Mouse (Mus musculus): ENCODE results near the gene Golga4. TPM values are rescaled to one million over a fixed set of nuclear protein-coding genes. Genes with fewer than 3 reads are reported as not detected.
"Not testable (repeated sequence)": the region's sequence is repeated elsewhere in the genome, so short reads cannot be mapped to it uniquely, and the experiment has no call there.

The Golga4 gene
- polyA plus RNA-seq, 1 experiment from 2014 or later = 52.5 TPM

DNA sequence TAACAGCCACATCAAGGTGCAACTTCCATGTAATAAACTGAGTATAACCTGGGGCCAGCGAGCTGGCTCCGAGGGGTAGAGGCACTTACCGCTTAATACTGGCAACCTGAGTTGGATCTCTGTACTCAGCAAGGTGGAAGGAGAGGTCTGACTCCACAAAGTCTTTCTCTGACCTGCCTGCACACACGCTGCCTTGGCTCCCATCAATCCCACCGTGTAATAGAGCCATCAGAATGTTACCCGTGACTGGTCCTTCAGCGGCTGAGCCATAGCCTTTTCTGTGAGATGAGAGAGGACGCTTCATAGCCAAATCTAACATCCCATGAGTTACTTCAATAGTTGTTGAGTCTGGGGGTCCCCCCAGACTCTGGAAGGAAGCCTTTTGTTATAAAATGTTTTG lies 87.4 kb downstream of the Golga4 start:
- no peak for ATAC-seq
- Histone ChIP-seq H3K9me3 (ENCODE audit: control insufficient read depth) (no peaks in the 10 kb centered on the region), H3K27ac (ENCODE audit: low read depth, low read length) (no peak overlapping the region), H3K27me3 (replicated peaks; ENCODE audit: control insufficient read depth, insufficient read depth, low read length) (no peaks in the 10 kb centered on the region), H3K36me3 (ENCODE audit: control insufficient read depth, insufficient read depth) (no peaks in the 10 kb centered on the region), H3K4me1 (replicated peaks; ENCODE audit: control insufficient read depth, insufficient read depth, low read length) (peaks cover 5% of the 10 kb centered on the region), H3K9ac (ENCODE audit: low read depth, low read length) (no peak overlapping the region), H3K4me2 (replicated peaks; ENCODE audit: low read depth) (no peak overlapping the region), H3K4me3 (ENCODE audit: low read depth, low read length) (no peak overlapping the region)
- WGBS = 84% methylated on average over 8 of the region's 8 CpGs
- TF ChIP-seq CTCF (IDR thresholded peaks at IDR 0.05; ENCODE audit: low read depth) = no peak

- WGBS = 43% methylated on average over 7 of the region's 7 CpGs
- Histone ChIP-seq H3K4me1 (replicated peaks; ENCODE audit: control insufficient read depth, insufficient read depth, low read length) (peaks cover 5% of the 10 kb centered on the region), H3K27ac (ENCODE audit: low read depth, low read length) (no peak overlapping the region), H3K9ac (ENCODE audit: low read depth, low read length) (no peak overlapping the region), H3K9me3 (ENCODE audit: control insufficient read depth) (no peaks in the 10 kb centered on the region), H3K27me3 (replicated peaks; ENCODE audit: control insufficient read depth, insufficient read depth, low read length) (no peaks in the 10 kb centered on the region), H3K4me2 (replicated peaks; ENCODE audit: low read depth) (no peak overlapping the region), H3K4me3 (ENCODE audit: low read depth, low read length) (no peak overlapping the region), H3K36me3 (ENCODE audit: control insufficient read depth, insufficient read depth) (no peaks in the 10 kb centered on the region)
- TF ChIP-seq CTCF (IDR thresholded peaks at IDR 0.05; ENCODE audit: low read depth) = no peak
- peak; percentile 78 for ATAC-seq
These were observed 90.7 kb downstream of the Golga4 start for GRCm38 (mm10) chr9:118596767-118597166.

- H3K4me1 ChIP-seq (replicated peaks; ENCODE audit: control insufficient read depth, insufficient read depth, low read length); H3K27me3 ChIP-seq (replicated peaks; ENCODE audit: control insufficient read depth, insufficient read depth, low read length); ATAC-seq; H3K4me2 ChIP-seq (replicated peaks; ENCODE audit: low read depth); H3K27ac ChIP-seq (ENCODE audit: low read depth, low read length); H3K4me3 ChIP-seq (ENCODE audit: low read depth, low read length); H3K9me3 ChIP-seq (ENCODE audit: control insufficient read depth); H3K36me3 ChIP-seq (ENCODE audit: control insufficient read depth, insufficient read depth); H3K9ac ChIP-seq (ENCODE audit: low read depth, low read length): not testable (repeated sequence)
- 75% methylated on average over 3 of the region's 3 CpGs for WGBS
These were observed 94.3 kb downstream of the Golga4 start for GRCm38 (mm10) chr9:118600393-118600792.

GRCm38 (mm10) chr9:118602576-118602975 lies 96.5 kb downstream of the Golga4 start:
- no peak overlapping the region for H3K4me3 ChIP-seq (ENCODE audit: low read depth, low read length)
- no peak overlapping the region for H3K9ac ChIP-seq (ENCODE audit: low read depth, low read length)
- no peak for ATAC-seq
- no peaks in the 10 kb centered on the region for H3K27me3 ChIP-seq (replicated peaks; ENCODE audit: control insufficient read depth, insufficient read depth, low read length)
- no peaks in the 10 kb centered on the region for H3K4me1 ChIP-seq (replicated peaks; ENCODE audit: control insufficient read depth, insufficient read depth, low read length)
- H3K36me3 ChIP-seq (ENCODE audit: control insufficient read depth, insufficient read depth) = no peaks in the 10 kb centered on the region
- WGBS = 81% methylated on average over 5 of the region's 5 CpGs
- H3K9me3 ChIP-seq (ENCODE audit: control insufficient read depth) = no peaks in the 10 kb centered on the region
- no peak overlapping the region for H3K4me2 ChIP-seq (replicated peaks; ENCODE audit: low read depth)
- no peak overlapping the region for H3K27ac ChIP-seq (ENCODE audit: low read depth, low read length)
- no peak for TF ChIP-seq CTCF (IDR thresholded peaks at IDR 0.05; ENCODE audit: low read depth)

GRCm38 (mm10) chr9:118606148-118606816 lies 100.2 kb downstream of the Golga4 start, which contains the start of gene Itga9:
Itga9 (plus strand) TSS chr9:118606690.
- 11% methylated on average over 42 of the region's 42 CpGs for WGBS
- Histone ChIP-seq H3K27ac (ENCODE audit: low read depth, low read length) (0 out of 2 replicates have a peak within 1 kb of the TSS, but pooled peaks have one; percentile 16), H3K9me3 (ENCODE audit: control insufficient read depth) (no peaks in the 10 kb centered on the region), H3K9ac (ENCODE audit: low read depth, low read length) (peak within 1 kb of the TSS; percentile 59), H3K27me3 (replicated peaks; ENCODE audit: control insufficient read depth, insufficient read depth, low read length) (0 out of 2 replicates have a peak, but pooled peaks cover 2% of the 10 kb centered on the region), H3K4me3 (ENCODE audit: low read depth, low read length) (peak within 1 kb of the TSS; percentile 66), H3K4me1 (replicated peaks; ENCODE audit: control insufficient read depth, insufficient read depth, low read length) (no peaks in the 10 kb centered on the region), H3K36me3 (ENCODE audit: control insufficient read depth, insufficient read depth) (no peaks in the 10 kb centered on the region), H3K4me2 (replicated peaks; ENCODE audit: low read depth) (peak within 1 kb of the TSS; percentile 85)
- ATAC-seq = peak; percentile 68
- TF ChIP-seq CTCF (IDR thresholded peaks at IDR 0.05; ENCODE audit: low read depth) = peak; percentile 80

GRCm38 (mm10) chr9:118606817-118607371 lies 100.8 kb downstream of the Golga4 start:
- peak overlapping the region; percentile 59 for H3K9ac ChIP-seq (ENCODE audit: low read depth, low read length)
- peak overlapping the region; percentile 85 for H3K4me2 ChIP-seq (replicated peaks; ENCODE audit: low read depth)
- 0 out of 2 replicates have a peak, but pooled peaks cover 3% of the 10 kb centered on the region for H3K27me3 ChIP-seq (replicated peaks; ENCODE audit: control insufficient read depth, insufficient read depth, low read length)
- H3K9me3 ChIP-seq (ENCODE audit: control insufficient read depth) = no peaks in the 10 kb centered on the region
- no peak; the same call in 1 of the 2 replicates for ATAC-seq
- H3K4me1 ChIP-seq (replicated peaks; ENCODE audit: control insufficient read depth, insufficient read depth, low read length) = no peaks in the 10 kb centered on the region
- H3K27ac ChIP-seq (ENCODE audit: low read depth, low read length) = 0 out of 2 replicates have a peak overlapping the region, but pooled peaks have one; percentile 16
- peak overlapping the region; percentile 66 for H3K4me3 ChIP-seq (ENCODE audit: low read depth, low read length)
- TF ChIP-seq CTCF (IDR thresholded peaks at IDR 0.05; ENCODE audit: low read depth) = no peak
- under 1% methylated on average over 61 of the region's 68 CpGs for WGBS
- no peaks in the 10 kb centered on the region for H3K36me3 ChIP-seq (ENCODE audit: control insufficient read depth, insufficient read depth)
